Mouse (Mus musculus): ENCODE results near the gene Nrm. TPM values are rescaled to one million over a fixed set of nuclear protein-coding genes. Genes with fewer than 3 reads are reported as not detected.

Gene Nrm
- polyA plus RNA-seq, 2 experiments: 15.6 to 20.1 TPM

- Histone ChIP-seq H3K27me3 (ENCODE audit: control insufficient read depth, insufficient read depth, low read length) (peaks cover 55% of the 10 kb centered on the region), H3K4me1 (replicated peaks; ENCODE audit: control insufficient read depth in 2 of 2, insufficient read depth in 2 of 2, low read length in 1 of 2) (peaks cover 9 to 15% of the 10 kb centered on the region in 2 experiments), H3K4me3 (ENCODE audit: insufficient read depth in 1 of 2, low read depth in 2 of 2, low read length in 2 of 2) (peak overlapping the region; percentile 50 to 51), H3K9me3 (ENCODE audit: control insufficient read depth, low read length) (peaks cover 3% of the 10 kb centered on the region), H3K4me2 (ENCODE audit: low read depth) (peak overlapping the region; percentile 65), H3K36me3 (replicated peaks; ENCODE audit: control insufficient read depth, insufficient read depth, low read depth) (no peaks in the 10 kb centered on the region), H3K27ac (0 out of 2 replicates have a peak overlapping the region, but pooled peaks have one; percentile 27), H3K9ac (replicated peaks) (peak overlapping the region; percentile 40)
- no peak for DNase-seq (ENCODE audit: low read depth in 3 of 3, low spot score in 3 of 3)
- 3% methylated on average over 7 of the region's 7 CpGs for WGBS (ENCODE audit: insufficient replicate concordance)
- no peak for ATAC-seq (ENCODE audit: insufficient read depth)
- TF ChIP-seq CTCF (IDR thresholded peaks at IDR 0.05; ENCODE audit: low read depth) (no peak), EP300 (IDR thresholded peaks at IDR 0.05; ENCODE audit: low read depth) (no peak)
These were observed 7.8 kb downstream of the Nrm start for GRCm38 (mm10) chr17:35868961-35869345.

DNA sequence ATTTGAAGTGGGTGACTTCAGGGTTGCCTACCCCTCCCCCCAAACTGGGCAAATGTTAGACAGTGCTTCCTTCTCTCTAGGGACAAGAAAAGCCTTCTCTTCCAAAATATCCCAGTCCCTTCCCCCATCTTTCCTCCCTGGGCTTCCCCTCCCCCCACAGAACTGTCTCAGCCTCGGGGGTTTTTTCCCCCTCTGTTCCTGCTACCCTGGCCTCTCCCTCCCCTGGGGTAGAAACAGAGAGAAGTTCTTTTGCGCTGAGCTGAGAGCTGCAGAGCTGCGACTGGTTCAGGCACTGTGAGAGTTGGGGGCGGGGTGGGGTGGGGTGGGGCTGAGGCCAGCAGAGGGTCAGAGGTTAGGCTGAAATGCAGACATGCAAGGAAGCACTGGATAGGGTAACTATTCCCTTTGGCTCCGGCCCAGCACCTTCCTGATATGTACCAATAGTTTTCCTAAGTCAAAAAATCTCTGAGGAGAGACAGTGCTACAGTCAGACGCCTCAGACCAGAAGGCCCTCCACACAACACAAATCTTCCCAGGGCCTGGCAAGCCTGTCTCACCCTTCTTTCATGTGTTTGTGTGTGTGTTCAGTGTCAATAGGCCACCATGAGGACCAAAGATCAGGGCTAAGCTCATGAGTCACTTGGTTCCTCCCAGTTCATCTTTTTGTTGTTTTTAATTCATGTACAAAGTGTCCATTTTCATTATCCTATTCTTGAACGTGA, 8.4 kb downstream of the Nrm start:
- Histone ChIP-seq H3K4me1 (replicated peaks; ENCODE audit: control insufficient read depth in 2 of 2, insufficient read depth in 2 of 2, low read length in 1 of 2) (peaks cover 13 to 20% of the 10 kb centered on the region in 2 experiments), H3K4me2 (ENCODE audit: low read depth) (peak overlapping the region; percentile 65), H3K4me3 (ENCODE audit: insufficient read depth in 1 of 2, low read depth in 2 of 2, low read length in 2 of 2) (peak overlapping the region; percentile 50 to 51), H3K36me3 (replicated peaks; ENCODE audit: control insufficient read depth, insufficient read depth, low read depth) (no peaks in the 10 kb centered on the region), H3K9ac (replicated peaks) (peak overlapping the region; percentile 34; the same call in 1 of the 2 replicates), H3K27ac (peak overlapping the region; percentile 48), H3K27me3 (ENCODE audit: control insufficient read depth, insufficient read depth, low read length) (peaks cover 49% of the 10 kb centered on the region), H3K9me3 (ENCODE audit: control insufficient read depth, low read length) (peaks cover 3% of the 10 kb centered on the region)
- TF ChIP-seq CTCF (IDR thresholded peaks at IDR 0.05; ENCODE audit: low read depth): no peak
- no peak for TF ChIP-seq EP300 (IDR thresholded peaks at IDR 0.05; ENCODE audit: low read depth)
- 10% methylated on average over 7 of the region's 7 CpGs for WGBS (ENCODE audit: insufficient replicate concordance)
- DNase-seq (ENCODE audit: low read depth in 3 of 3, low spot score in 3 of 3) (no peak), ATAC-seq (ENCODE audit: insufficient read depth) (peak; percentile 31)

- WGBS (ENCODE audit: insufficient replicate concordance): 16% methylated on average over 9 of the region's 9 CpGs
- Histone ChIP-seq H3K9me3 (ENCODE audit: control insufficient read depth, low read length) (peaks cover 3% of the 10 kb centered on the region), H3K4me2 (ENCODE audit: low read depth) (peak overlapping the region; percentile 65), H3K27me3 (ENCODE audit: control insufficient read depth, insufficient read depth, low read length) (peaks cover 41% of the 10 kb centered on the region), H3K9ac (replicated peaks) (no peak overlapping the region), H3K4me1 (replicated peaks; ENCODE audit: control insufficient read depth in 2 of 2, insufficient read depth in 2 of 2, low read length in 1 of 2) (peaks cover 8 to 16% of the 10 kb centered on the region in 2 experiments), H3K4me3 (ENCODE audit: insufficient read depth in 1 of 2, low read depth in 2 of 2, low read length in 2 of 2) (peak overlapping the region; percentile 33 to 50; a peak in 3 of 4 replicates), H3K36me3 (replicated peaks; ENCODE audit: control insufficient read depth, insufficient read depth, low read depth) (no peaks in the 10 kb centered on the region), H3K27ac (no peak overlapping the region)
- DNase-seq (ENCODE audit: low read depth in 3 of 3, low spot score in 3 of 3): no peak
- TF ChIP-seq EP300 (IDR thresholded peaks at IDR 0.05; ENCODE audit: low read depth) (no peak), CTCF (IDR thresholded peaks at IDR 0.05; ENCODE audit: low read depth) (no peak)
- ATAC-seq (ENCODE audit: insufficient read depth): peak; percentile 7; the same call in 1 of the 2 replicates
These were observed 9.2 kb downstream of the Nrm start for GRCm38 (mm10) chr17:35870151-35870883.

GRCm38 (mm10) chr17:35870884-35871696, 10.0 kb downstream of the Nrm start:
- H3K9ac ChIP-seq (replicated peaks): no peak overlapping the region
- TF ChIP-seq EP300 (IDR thresholded peaks at IDR 0.05; ENCODE audit: low read depth) (no peak), CTCF (IDR thresholded peaks at IDR 0.05; ENCODE audit: low read depth) (peak; percentile 75)
- 32% methylated on average over 8 of the region's 8 CpGs for WGBS (ENCODE audit: insufficient replicate concordance)
- peaks cover 8 to 13% of the 10 kb centered on the region in 2 experiments for H3K4me1 ChIP-seq (replicated peaks; ENCODE audit: control insufficient read depth in 2 of 2, insufficient read depth in 2 of 2, low read length in 1 of 2)
- H3K4me2 ChIP-seq (ENCODE audit: low read depth): peak overlapping the region; percentile 26
- DNase-seq (ENCODE audit: low read depth in 3 of 3, low spot score in 3 of 3): no peak
- peak overlapping the region in 1 of 2 experiments; percentile 10; a peak in 2 of 4 replicates for H3K4me3 ChIP-seq (ENCODE audit: insufficient read depth in 1 of 2, low read depth in 2 of 2, low read length in 2 of 2)
- no peak for ATAC-seq (ENCODE audit: insufficient read depth)
- peaks cover 33% of the 10 kb centered on the region for H3K27me3 ChIP-seq (ENCODE audit: control insufficient read depth, insufficient read depth, low read length)
- H3K27ac ChIP-seq: no peak overlapping the region
- peaks cover 3% of the 10 kb centered on the region for H3K9me3 ChIP-seq (ENCODE audit: control insufficient read depth, low read length)
- H3K36me3 ChIP-seq (replicated peaks; ENCODE audit: control insufficient read depth, insufficient read depth, low read depth): no peaks in the 10 kb centered on the region

Measured in liver, embryonic 14.5 days (tissue).